Mouse (Mus musculus) CD4-positive, CD25-positive, alpha-beta regulatory T cell, adult 2 months (primary cell): ENCODE data around the gene Prpf38a.
A peak's percentile ranks its signal among the peaks of the same experiment; 100 is the strongest.

Source experiments
- DNase-seq: peaks from one replicate; pipeline ENCODE4 v3.0.0-alpha.2; 2012; ENCODE audit warnings: low read depth, low spot score

The Prpf38a gene

GRCm38 (mm10) chr4:108578840-108579742 lies at the start of gene Prpf38a, which contains the start of gene Orc1:
Prpf38a (minus strand) TSS chr4:108579336.
Orc1 (plus strand) TSS chr4:108579423.
- DNase-seq: peak; percentile 98

- DNase-seq: no peak
Measured at GRCm38 (mm10) chr4:108627066-108627465, 47.9 kb upstream of the Prpf38a start.

GRCm38 (mm10) chr4:108621504-108621903 lies 42.4 kb upstream of the Prpf38a start:
- DNase-seq: peak; percentile 52

- no peak for DNase-seq
Measured at GRCm38 (mm10) chr4:108620536-108620935, 41.4 kb upstream of the Prpf38a start.

GRCm38 (mm10) chr4:108619587-108620341 lies 40.6 kb upstream of the Prpf38a start, which contains the start of gene Cc2d1b:
Cc2d1b (plus strand) TSS chr4:108619940.
- DNase-seq: peak; percentile 99

- peak; percentile 47 for DNase-seq
Measured at GRCm38 (mm10) chr4:108619165-108619564, 40.0 kb upstream of the Prpf38a start.

GRCm38 (mm10) chr4:108618586-108618985 lies 39.5 kb upstream of the Prpf38a start:
- DNase-seq: no peak

GRCm38 (mm10) chr4:108610935-108611334 lies 31.8 kb upstream of the Prpf38a start:
- no peak for DNase-seq

- no peak for DNase-seq
Measured at GRCm38 (mm10) chr4:108608651-108609050, 29.5 kb upstream of the Prpf38a start.

- no peak for DNase-seq
Measured at GRCm38 (mm10) chr4:108601870-108602269, 22.7 kb upstream of the Prpf38a start.

- DNase-seq: no peak
Measured at GRCm38 (mm10) chr4:108598306-108598705, 19.2 kb upstream of the Prpf38a start.

GRCm38 (mm10) chr4:108595785-108596184 lies 16.6 kb upstream of the Prpf38a start:
- no peak for DNase-seq

- DNase-seq: no peak
Measured at GRCm38 (mm10) chr4:108593376-108593775, 14.2 kb upstream of the Prpf38a start.

GRCm38 (mm10) chr4:108579743-108580411 lies 741 bp upstream of the Prpf38a start:
- no peak for DNase-seq

- DNase-seq: no peak
Measured at GRCm38 (mm10) chr4:108572644-108573043, 6.5 kb downstream of the Prpf38a start.

- DNase-seq: no peak
Measured at GRCm38 (mm10) chr4:108565026-108565425, 14.1 kb downstream of the Prpf38a start.

GRCm38 (mm10) chr4:108539701-108540100 lies 39.4 kb downstream of the Prpf38a start:
- DNase-seq: no peak
